In the genomic region with DNA sequence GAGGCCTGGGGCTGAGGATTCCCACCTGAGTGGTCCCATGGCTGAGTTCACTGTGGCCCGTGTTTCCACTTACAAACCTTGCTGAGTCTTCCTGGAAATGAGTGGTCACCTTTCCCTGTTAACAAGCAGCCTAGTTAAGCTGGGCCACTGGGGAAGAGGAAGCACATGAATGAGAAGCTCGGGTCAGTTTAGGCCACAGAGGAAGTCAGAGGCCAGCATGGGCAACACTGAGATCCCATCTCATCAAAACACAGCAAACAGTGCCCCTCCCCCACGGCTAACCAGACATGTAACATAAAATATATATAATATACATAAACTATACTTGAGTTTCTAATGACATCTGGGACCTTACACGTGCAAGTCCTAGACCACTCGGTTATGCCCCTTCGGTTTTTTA, we compare ENCODE assay signal across 31 mouse cellular contexts. TPM values are rescaled to one million over a fixed set of nuclear protein-coding genes. Genes with fewer than 3 reads are reported as not detected.
DNase-seq lines count a peak whose midpoint lies in the region; ATAC-seq and TF ChIP-seq lines count a peak whose summit lies in the region.
"Had no signal": no experiment of that assay in that cellular context is flagged by ENCODE, and none has a peak within 500 bp of the region (broad histone marks: within the 10 kb centered on the region; RNA-seq: fewer than 3 reads in every experiment).

No protein-coding gene starts in this region.

- H3K27me3 ChIP-seq in heart, embryonic 12.5 days (replicated peaks), result no peaks in the 10 kb centered on the region
- no peaks in the 10 kb centered on the region for H3K27me3 ChIP-seq in forebrain, embryonic 16.5 days (replicated peaks; ENCODE audit: control insufficient read depth, insufficient read depth, low read length)
- H3K27me3 ChIP-seq: embryonic facial prominence, embryonic 13.5 days; heart, embryonic 13.5 days; hindbrain, embryonic 13.5 days; limb, embryonic 15.5 days; midbrain, embryonic 15.5 days; neural tube, embryonic 13.5 days had no signal

- no peak overlapping the region for H3K4me2 ChIP-seq in heart, embryonic 12.5 days
- no peak overlapping the region for H3K4me2 ChIP-seq in forebrain, embryonic 16.5 days (ENCODE audit: low read length)
- H3K4me2 ChIP-seq: embryonic facial prominence, embryonic 13.5 days; heart, embryonic 13.5 days; hindbrain, embryonic 13.5 days; limb, embryonic 15.5 days; lung, embryonic 14.5 days; midbrain, embryonic 15.5 days; neural tube, embryonic 13.5 days had no signal

- H3K9ac ChIP-seq in heart, embryonic 12.5 days, result no peak overlapping the region
- no peak overlapping the region for H3K9ac ChIP-seq in forebrain, embryonic 16.5 days (replicated peaks; ENCODE audit: low read depth, low read length)
- H3K9ac ChIP-seq: embryonic facial prominence, embryonic 13.5 days; heart, embryonic 13.5 days; hindbrain, embryonic 13.5 days; limb, embryonic 15.5 days; liver, embryonic 14.5 days; lung, embryonic 14.5 days; midbrain, embryonic 15.5 days; neural tube, embryonic 13.5 days had no signal

- peak; percentile 42 for DNase-seq in heart, adult 8-10 months (ENCODE audit: low spot score)
- DNase-seq in right cerebral cortex, postnatal 36 days (ENCODE audit: low spot score in 2 of 2), result no peak
- DNase-seq: adrenal gland, postnatal 25 days; cerebellum, adult 11-12 months; cerebellum, postnatal 14 days; embryo, embryonic 11 days; gastrocnemius, postnatal 25 days; kidney, adult 11 months; kidney, postnatal 4 days; left cerebral cortex, postnatal 4 days; lung, embryonic 14.5 days; right cerebral cortex, postnatal 4 days; thymus, adult 18-20 months; thymus, postnatal 36 days had no signal

- ATAC-seq in heart, embryonic 12.5 days (ENCODE audit: insufficient number of reproducible peaks, low FRiP score), result no peak
- ATAC-seq in common myeloid progenitor, adult 5-6 weeks (replicated peaks; ENCODE audit: low read depth, poor library complexity, severe bottlenecking), result peak; percentile 52
- ATAC-seq in monocyte, adult 5-6 weeks (replicated peaks; ENCODE audit: insufficient number of reproducible peaks, low FRiP score, low TSS enrichment, poor library complexity, severe bottlenecking), result peak; percentile 69
- no peak for ATAC-seq in forebrain, embryonic 16.5 days
- ATAC-seq: forebrain, embryonic 14.5 days; midbrain, embryonic 15.5 days had no signal

- H3K27ac ChIP-seq in heart, embryonic 12.5 days (ENCODE audit: poor library complexity, severe bottlenecking), result no peak overlapping the region
- 0 out of 2 replicates have a peak overlapping the region, but pooled peaks have one; percentile 17 for H3K27ac ChIP-seq in bone marrow, adult 2 months (ENCODE audit: control insufficient read depth, insufficient read depth, low read depth, low read length, poor library complexity)
- H3K27ac ChIP-seq in forebrain, embryonic 16.5 days (ENCODE audit: low read length), result no peak overlapping the region
- H3K27ac ChIP-seq: embryonic facial prominence, embryonic 13.5 days; heart, embryonic 13.5 days; hindbrain, embryonic 13.5 days; left cerebral cortex, adult 2 months; limb, embryonic 15.5 days; liver, embryonic 14.5 days; midbrain, embryonic 15.5 days; neural tube, embryonic 13.5 days had no signal

- no peaks in the 10 kb centered on the region for H3K9me3 ChIP-seq in heart, embryonic 12.5 days (replicated peaks)
- H3K9me3 ChIP-seq in forebrain, embryonic 16.5 days (ENCODE audit: control insufficient read depth, low read length), result no peaks in the 10 kb centered on the region
- H3K9me3 ChIP-seq: embryonic facial prominence, embryonic 13.5 days; heart, embryonic 13.5 days; hindbrain, embryonic 13.5 days; limb, embryonic 15.5 days; midbrain, embryonic 15.5 days; neural tube, embryonic 13.5 days had no signal

- TF ChIP-seq CTCF in bone marrow, adult 2 months (IDR thresholded peaks at IDR 0.05; ENCODE audit: control insufficient read depth, insufficient read depth, low read length), result no peak

- no peak for TF ChIP-seq POLR2A in bone marrow, adult 2 months (IDR thresholded peaks at IDR 0.05; ENCODE audit: borderline replicate concordance, control insufficient read depth, low read depth, low read length)

- no peaks in the 10 kb centered on the region for H3K36me3 ChIP-seq in heart, embryonic 12.5 days
- no peaks in the 10 kb centered on the region for H3K36me3 ChIP-seq in forebrain, embryonic 16.5 days (ENCODE audit: control insufficient read depth, insufficient read depth)
- H3K36me3 ChIP-seq: embryonic facial prominence, embryonic 13.5 days; heart, embryonic 13.5 days; hindbrain, embryonic 13.5 days; limb, embryonic 15.5 days; midbrain, embryonic 15.5 days; neural tube, embryonic 13.5 days had no signal

- no peak overlapping the region for H3K4me3 ChIP-seq in heart, embryonic 12.5 days
- H3K4me3 ChIP-seq in bone marrow, adult 2 months (replicated peaks; ENCODE audit: control insufficient read depth, low read depth, low read length), result no peak overlapping the region
- no peak overlapping the region for H3K4me3 ChIP-seq in forebrain, embryonic 16.5 days (replicated peaks; ENCODE audit: low read length)
- H3K4me3 ChIP-seq: embryonic facial prominence, embryonic 13.5 days; heart, embryonic 13.5 days; hindbrain, embryonic 13.5 days; left cerebral cortex, adult 2 months; limb, embryonic 15.5 days; midbrain, embryonic 15.5 days; myocyte; neural tube, embryonic 13.5 days had no signal

- 77% methylated on average over 6 of the region's 6 CpGs for WGBS in heart, embryonic 12.5 days
- WGBS in bone marrow, adult 2 months, result 40% methylated on average over 6 of the region's 6 CpGs
- WGBS in forebrain, embryonic 16.5 days, result 81% methylated on average over 6 of the region's 6 CpGs

- peaks cover 22% of the 10 kb centered on the region for H3K4me1 ChIP-seq in heart, embryonic 12.5 days (replicated peaks)
- H3K4me1 ChIP-seq in bone marrow, adult 2 months (ENCODE audit: control insufficient read depth, insufficient read depth, low read length), result peaks cover 10% of the 10 kb centered on the region
- H3K4me1 ChIP-seq in forebrain, embryonic 16.5 days (replicated peaks; ENCODE audit: control insufficient read depth, insufficient read depth, low read length), result peaks cover 16% of the 10 kb centered on the region; the same call in 1 of the 2 replicates
- H3K4me1 ChIP-seq: midbrain, embryonic 15.5 days had no signal

RNA-seq across cellular contexts. Expression of a gene that starts 8.2 kb away (rescaled TPM):
- 10 to 100 TPM; 15.9 to 18.2 (median 16.5) TPM for total RNA-seq in heart, adult 8-10 months (2022)
- 13.8 and 16.1 TPM in 2 replicates for polyA plus RNA-seq in heart, embryonic 12.5 days (2016; fragmentation: Nextera tagmentation; extraction: Ambion mirVana)
- polyA plus RNA-seq in bone marrow, adult 2 months (2011; ENCODE audit: insufficient read depth, insufficient read length, low replicate concordance, missing spikeins), result 6.0 and 10.2 TPM in 2 replicates
- total RNA-seq in common myeloid progenitor, adult 5-6 weeks (2017), result 3.6 and 4.1 TPM in 2 replicates
- total RNA-seq in monocyte, adult 5-6 weeks (2017), result 8.2 to 10.9 TPM (median 10.0 TPM) in 3 replicates
- polyA plus RNA-seq in forebrain, embryonic 16.5 days (2015; fragmentation: Nextera tagmentation; extraction: Ambion mirVana), result 8.0 and 8.7 TPM in 2 replicates

RNA-seq across cellular contexts. Expression of a gene that starts 8.9 kb away (rescaled TPM):
- total RNA-seq in heart, adult 8-10 months (2022), result 10 to 100 TPM; 16.0 to 23.9 (median 20.6) TPM
- 21.6 and 26.3 TPM in 2 replicates for polyA plus RNA-seq in heart, embryonic 12.5 days (2016; fragmentation: Nextera tagmentation; extraction: Ambion mirVana)
- 28.0 and 45.8 TPM in 2 replicates for polyA plus RNA-seq in bone marrow, adult 2 months (2011; ENCODE audit: insufficient read depth, insufficient read length, low replicate concordance, missing spikeins)
- 13.5 and 34.9 TPM in 2 replicates for total RNA-seq in common myeloid progenitor, adult 5-6 weeks (2017)
- total RNA-seq in monocyte, adult 5-6 weeks (2017), result 18.6 to 55.2 TPM (median 41.6 TPM) in 3 replicates
- polyA plus RNA-seq in forebrain, embryonic 16.5 days (2015; fragmentation: Nextera tagmentation; extraction: Ambion mirVana), result 35.0 and 39.4 TPM in 2 replicates

RNA-seq across cellular contexts. Expression of a gene that starts 46.0 kb away (rescaled TPM):
- total RNA-seq in heart, adult 8-10 months (2022), result under 1 TPM in 3 of 4 experiments, not detected in 1; 0.49 to 0.63 (median 0.53) TPM
- not detected in 2 replicates for polyA plus RNA-seq in heart, embryonic 12.5 days (2016; fragmentation: Nextera tagmentation; extraction: Ambion mirVana)
- not detected in 2 replicates for polyA plus RNA-seq in bone marrow, adult 2 months (2011; ENCODE audit: insufficient read depth, insufficient read length, low replicate concordance, missing spikeins)
- not detected in 2 replicates for total RNA-seq in common myeloid progenitor, adult 5-6 weeks (2017)
- total RNA-seq in monocyte, adult 5-6 weeks (2017), result not detected in 3 replicates
- 0.30 and 0.51 TPM in 2 replicates for polyA plus RNA-seq in forebrain, embryonic 16.5 days (2015; fragmentation: Nextera tagmentation; extraction: Ambion mirVana)
- total RNA-seq: heart, postnatal 25 days; left cerebral cortex, postnatal 4 days had no signal
- polyA plus RNA-seq: heart, embryonic 13.5 days; kidney, embryonic 16.5 days had no signal

RNA-seq across cellular contexts. Expression of a gene that starts 55.6 kb away (rescaled TPM):
- total RNA-seq in heart, adult 8-10 months (2022), result 1 to 10 TPM in 3 of 4 experiments, under 1 TPM in 1; 0.92 to 2.5 (median 1.5) TPM
- 0.69 and 1.0 TPM in 2 replicates for polyA plus RNA-seq in heart, embryonic 12.5 days (2016; fragmentation: Nextera tagmentation; extraction: Ambion mirVana)
- polyA plus RNA-seq in bone marrow, adult 2 months (2011; ENCODE audit: insufficient read depth, insufficient read length, low replicate concordance, missing spikeins), result 1.8 TPM in 1 of 2 replicates, not detected in the other
- total RNA-seq in common myeloid progenitor, adult 5-6 weeks (2017), result not detected in 2 replicates
- not detected in 3 replicates for total RNA-seq in monocyte, adult 5-6 weeks (2017)
- polyA plus RNA-seq in forebrain, embryonic 16.5 days (2015; fragmentation: Nextera tagmentation; extraction: Ambion mirVana), result 0.66 and 0.82 TPM in 2 replicates

RNA-seq across cellular contexts. Expression of a gene that starts 56.5 kb away (rescaled TPM):
- 10 to 100 TPM; 12.4 to 14.1 (median 13.1) TPM for total RNA-seq in heart, adult 8-10 months (2022)
- 55.2 and 58.1 TPM in 2 replicates for polyA plus RNA-seq in heart, embryonic 12.5 days (2016; fragmentation: Nextera tagmentation; extraction: Ambion mirVana)
- 27.4 and 59.8 TPM in 2 replicates for polyA plus RNA-seq in bone marrow, adult 2 months (2011; ENCODE audit: insufficient read depth, insufficient read length, low replicate concordance, missing spikeins)
- total RNA-seq in common myeloid progenitor, adult 5-6 weeks (2017), result 21.9 and 41.6 TPM in 2 replicates
- total RNA-seq in monocyte, adult 5-6 weeks (2017), result 15.5 to 26.4 TPM (median 23.1 TPM) in 3 replicates
- polyA plus RNA-seq in forebrain, embryonic 16.5 days (2015; fragmentation: Nextera tagmentation; extraction: Ambion mirVana), result 90.2 and 99.3 TPM in 2 replicates

Comparison
In these comparisons a context has a peak if more than half of its experiments do, and no peak if none do; other contexts are left out.
1. ATAC-seq: peak in common myeloid progenitor, adult 5-6 weeks (single experiment) and monocyte, adult 5-6 weeks (single experiment); none in heart, embryonic 12.5 days (single experiment) and forebrain, embryonic 16.5 days (single experiment).